Mouse (Mus musculus) E14TG2a.4 (cell line): Measurements from ENCODE around the gene Mpp4.

Experiments used
- H3K27me3 ChIP-seq: 2 replicates; pipeline ENCODE4 v1.6.1; 2014; ENCODE audit warnings: low read length, control low read depth; ENCODE audit not compliant: insufficient read depth
- H3K36me3 ChIP-seq: 2 replicates; pipeline ENCODE4 v1.6.1; 2014; ENCODE audit warnings: low read length, control low read depth; ENCODE audit not compliant: insufficient read depth
- H3K4me1 ChIP-seq: replicated peaks from 2 replicates; pipeline ENCODE4 v1.6.1; 2014; ENCODE audit warnings: low read depth, low read length, control low read depth
- H3K4me3 ChIP-seq: replicated peaks from 2 replicates; pipeline ENCODE4 v1.5.1; 2014; ENCODE audit warnings: mild to moderate bottlenecking, low read length
- H3K9me3 ChIP-seq: 2 replicates; pipeline ENCODE4 v1.6.1; 2014; ENCODE audit warnings: low read length, control low read depth
- CTCF ChIP-seq: conservative IDR thresholded peaks from 2 replicates; pipeline ENCODE4 v1.5.1; 2014; ENCODE audit warnings: low read length
- NANOG ChIP-seq: IDR thresholded peaks from 2 replicates; pipeline ENCODE4 v1.6.1; 2014; ENCODE audit warnings: borderline replicate concordance, low read length, mixed read lengths
- POU5F1 ChIP-seq: IDR thresholded peaks from 2 replicates; pipeline ENCODE4 v1.6.1; 2014; ENCODE audit warnings: low read length, borderline replicate concordance

Mpp4 gene

GRCm38 (mm10) chr1:59174514-59175373 is 11.6 kb upstream of the Mpp4 start:
- Histone ChIP-seq H3K4me1 (no peaks in the 10 kb centered on the region), H3K27me3 (no peaks in the 10 kb centered on the region), H3K9me3 (no peaks in the 10 kb centered on the region), H3K4me3 (no peak overlapping the region), H3K36me3 (peaks cover 65% of the 10 kb centered on the region)
- TF ChIP-seq NANOG (no peak), POU5F1 (no peak), CTCF (no peak)

DNA sequence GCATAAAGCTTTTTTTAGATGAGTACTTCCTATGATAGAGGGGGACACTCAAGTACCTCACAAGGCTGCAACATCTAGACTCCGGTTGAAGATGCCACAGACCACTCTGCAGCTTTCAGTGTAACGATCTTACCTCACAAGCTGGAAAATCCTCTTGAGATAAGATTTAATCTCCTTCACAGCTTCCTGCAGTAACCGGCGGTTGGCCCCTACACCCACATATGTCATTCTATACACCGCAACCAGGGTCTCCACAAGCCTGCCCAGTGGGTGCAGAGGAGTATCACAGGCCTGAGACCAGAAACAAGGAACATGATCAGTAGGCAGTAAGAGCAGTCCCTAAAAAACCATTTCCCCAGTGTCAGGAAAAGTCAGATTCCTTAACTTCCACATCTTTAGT is 9.8 kb upstream of the Mpp4 start:
- TF ChIP-seq CTCF (no peak), NANOG (no peak), POU5F1 (no peak)

DNA sequence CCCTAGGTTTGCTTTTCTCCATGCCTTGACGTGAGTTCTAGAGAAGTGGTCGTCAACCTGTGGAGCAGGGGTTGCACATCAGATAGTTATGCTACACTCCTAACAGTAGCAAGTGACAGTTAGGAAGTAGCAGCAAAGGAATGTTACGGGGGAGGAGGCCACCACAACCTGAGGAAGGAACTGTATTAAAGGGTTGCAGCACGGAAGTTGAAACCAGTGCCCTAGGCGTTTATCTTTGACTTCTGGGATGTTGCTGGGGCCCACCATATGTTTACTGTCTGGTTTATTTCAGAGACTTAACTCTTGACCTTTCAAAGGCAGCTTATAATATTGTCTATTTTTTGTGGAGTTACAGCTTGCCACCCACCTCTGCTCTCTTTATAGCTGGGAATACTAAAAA is 8.7 kb upstream of the Mpp4 start:
- Histone ChIP-seq H3K4me3 (no peak overlapping the region), H3K27me3 (no peaks in the 10 kb centered on the region), H3K36me3 (peaks cover 64% of the 10 kb centered on the region), H3K4me1 (no peaks in the 10 kb centered on the region), H3K9me3 (no peaks in the 10 kb centered on the region)
- TF ChIP-seq NANOG (no peak), CTCF (no peak), POU5F1 (no peak)

More for the DNA sequence above, 9.8 kb upstream of the Mpp4 start:
- H3K9me3 ChIP-seq, result no peaks in the 10 kb centered on the region
- no peak overlapping the region for H3K4me3 ChIP-seq
- H3K36me3 ChIP-seq, result peaks cover 61% of the 10 kb centered on the region
- no peaks in the 10 kb centered on the region for H3K4me1 ChIP-seq
- H3K27me3 ChIP-seq, result no peaks in the 10 kb centered on the region

GRCm38 (mm10) chr1:59170290-59170689 is 7.1 kb upstream of the Mpp4 start:
- Histone ChIP-seq H3K27me3 (no peaks in the 10 kb centered on the region), H3K4me1 (no peaks in the 10 kb centered on the region), H3K9me3 (no peaks in the 10 kb centered on the region), H3K36me3 (peaks cover 75% of the 10 kb centered on the region), H3K4me3 (no peak overlapping the region)
- TF ChIP-seq CTCF (no peak), POU5F1 (no peak)

GRCm38 (mm10) chr1:59169586-59169985 is 6.4 kb upstream of the Mpp4 start:
- H3K4me3 ChIP-seq, result no peak overlapping the region
- H3K27me3 ChIP-seq, result no peaks in the 10 kb centered on the region
- H3K36me3 ChIP-seq, result peaks cover 71% of the 10 kb centered on the region
- no peak for TF ChIP-seq POU5F1
- no peak for TF ChIP-seq NANOG
- TF ChIP-seq CTCF, result no peak
- no peaks in the 10 kb centered on the region for H3K4me1 ChIP-seq
- no peaks in the 10 kb centered on the region for H3K9me3 ChIP-seq

DNA sequence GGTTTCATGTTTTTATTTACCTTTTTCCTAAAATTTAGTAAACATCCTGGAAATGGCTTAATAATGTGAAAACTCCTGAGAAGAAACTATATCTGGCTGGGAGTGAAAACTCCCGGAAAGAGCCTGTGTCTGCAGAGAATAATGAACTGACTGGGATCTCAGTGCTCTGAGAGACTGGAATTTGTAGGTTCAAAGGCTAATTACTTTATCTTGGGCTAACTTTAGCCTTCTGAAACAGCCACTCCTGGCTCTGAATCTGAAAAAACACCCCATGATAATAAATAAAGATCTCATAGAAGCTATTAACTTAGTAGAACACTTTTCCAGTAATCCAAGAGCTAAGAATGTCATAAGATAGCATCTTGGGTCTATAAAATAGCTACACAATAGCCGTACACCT is 5.4 kb upstream of the Mpp4 start:
- Histone ChIP-seq H3K9me3 (no peaks in the 10 kb centered on the region), H3K27me3 (no peaks in the 10 kb centered on the region), H3K4me1 (peaks cover under 1% of the 10 kb centered on the region), H3K36me3 (peaks cover 77% of the 10 kb centered on the region), H3K4me3 (no peak overlapping the region)
- no peak for TF ChIP-seq CTCF
- TF ChIP-seq POU5F1, result no peak

GRCm38 (mm10) chr1:59167654-59168425 is 4.7 kb upstream of the Mpp4 start:
- no peak overlapping the region for H3K4me3 ChIP-seq
- TF ChIP-seq POU5F1 (no peak), NANOG (no peak), CTCF (no peak)
- no peaks in the 10 kb centered on the region for H3K9me3 ChIP-seq
- peaks cover 8% of the 10 kb centered on the region for H3K4me1 ChIP-seq
- H3K36me3 ChIP-seq, result peaks cover 78% of the 10 kb centered on the region
- H3K27me3 ChIP-seq, result no peaks in the 10 kb centered on the region

GRCm38 (mm10) chr1:59166232-59166905 is 3.2 kb upstream of the Mpp4 start:
- Histone ChIP-seq H3K27me3 (no peaks in the 10 kb centered on the region), H3K4me1 (peaks cover 12% of the 10 kb centered on the region), H3K36me3 (peaks cover 67% of the 10 kb centered on the region), H3K9me3 (no peaks in the 10 kb centered on the region), H3K4me3 (no peak overlapping the region)
- TF ChIP-seq CTCF, result no peak
- no peak for TF ChIP-seq NANOG
- no peak for TF ChIP-seq POU5F1

DNA sequence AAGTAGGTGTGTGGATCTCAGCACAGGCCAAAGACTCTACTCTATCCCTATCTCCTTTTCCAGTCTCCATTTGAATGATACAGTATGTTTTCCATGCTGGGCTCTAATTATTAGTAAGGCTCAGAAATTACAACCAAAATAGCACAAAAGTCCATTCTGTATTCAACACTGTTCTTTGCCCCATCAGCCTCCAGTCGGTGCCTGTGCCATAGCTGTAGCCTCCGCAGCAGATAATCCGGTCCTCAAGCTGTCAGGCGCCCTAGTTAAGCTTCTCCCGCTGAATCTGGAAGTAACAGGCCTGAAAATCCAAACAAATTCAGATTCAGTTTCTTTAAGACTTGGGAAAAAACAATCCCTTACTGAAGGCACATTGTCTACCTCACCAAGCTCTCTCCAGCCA is 729 bp upstream of the Mpp4 start:
- Histone ChIP-seq H3K4me1 (peaks cover 12% of the 10 kb centered on the region), H3K4me3 (no peak overlapping the region), H3K27me3 (no peaks in the 10 kb centered on the region), H3K36me3 (peaks cover 53% of the 10 kb centered on the region), H3K9me3 (no peaks in the 10 kb centered on the region)
- no peak for TF ChIP-seq POU5F1
